Mouse (Mus musculus): ENCODE measurements around the gene Aipl1.

DNA sequence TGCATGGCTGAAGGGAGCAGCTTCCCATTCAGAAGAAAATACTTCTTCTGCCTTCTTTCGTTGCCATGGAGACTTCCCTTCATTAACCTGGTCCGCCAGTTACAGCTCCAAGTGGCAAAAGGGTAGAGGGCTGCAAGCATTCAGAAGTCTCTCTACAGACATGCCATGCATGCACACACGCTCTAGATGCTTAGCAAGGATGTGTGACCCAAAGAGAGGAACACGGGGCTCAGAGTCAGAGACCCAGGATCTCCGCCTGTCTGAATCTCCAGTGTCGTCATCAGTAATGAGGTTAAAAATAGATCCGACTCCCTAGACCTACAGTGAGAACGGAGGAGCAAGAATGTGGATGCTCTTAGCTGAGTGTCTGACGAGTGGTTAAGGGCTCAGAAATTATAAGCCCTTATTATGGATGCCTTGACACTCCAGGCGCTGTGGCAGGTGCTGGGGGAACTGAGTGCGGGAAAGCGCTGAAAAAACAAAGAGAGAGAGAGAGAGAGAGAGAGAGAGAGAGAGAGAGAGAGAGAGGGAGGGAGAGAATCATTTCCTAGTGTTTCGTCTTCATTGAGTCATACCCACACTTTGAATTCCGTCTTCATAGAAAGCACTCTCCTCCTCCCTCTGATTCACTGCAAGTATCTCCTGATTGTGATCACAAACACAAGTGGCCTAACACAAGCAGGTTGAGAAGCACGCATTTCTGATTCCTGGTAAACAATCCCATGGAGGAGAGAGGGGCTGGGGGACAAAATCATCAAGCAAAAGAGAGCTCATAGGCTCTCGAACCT is 2.5 kb upstream of the Aipl1 start:
- TF ChIP-seq POLR2A (IDR thresholded peaks at IDR 0.05; ENCODE audit: low read depth, low read length) (no peak), CTCF (conservative IDR thresholded peaks at IDR 0.05; ENCODE audit: insufficient read depth, insufficient read length, low read depth, low read length) (no peak)
